Mouse (Mus musculus) hindbrain, embryonic 14.5 days (tissue): ENCODE measurements around the gene Opcml. TPM values are rescaled to one million over a fixed set of nuclear protein-coding genes. Genes with fewer than 3 reads are reported as not detected.
A peak's percentile ranks its signal among the peaks of the same experiment; 100 is the strongest.

Experiments used
- ATAC-seq: fragments of 200-750 bp; cut with Nextera tagmentation; 2 replicates; pipeline ENCODE4 v1.8.0; 2017; ENCODE audit warnings: moderate number of reproducible peaks, mild to moderate bottlenecking, moderate TSS enrichment, moderate library complexity; ENCODE audit not compliant: low FRiP score
- DNase-seq: peaks from one replicate; pipeline ENCODE4 v3.0.0-alpha.2; 2015; ENCODE audit warnings: low spot score
- H3K27ac ChIP-seq: fragments of 300-500 bp; sonication (generic); 2 replicates; pipeline ENCODE4 v1.5.1; 2014; ENCODE audit warnings: mild to moderate bottlenecking, moderate library complexity
- H3K27me3 ChIP-seq: fragments of 300-500 bp; sonication (generic); 2 replicates; pipeline ENCODE4 v1.6.1; 2014; ENCODE audit warnings: mild to moderate bottlenecking, low read length, mixed read lengths; ENCODE audit not compliant: control insufficient read depth, insufficient read depth
- H3K36me3 ChIP-seq: fragments of 300-500 bp; sonication (generic); replicated peaks from 2 replicates; pipeline ENCODE4 v1.6.1; 2014; ENCODE audit not compliant: control insufficient read depth, insufficient read depth
- H3K4me1 ChIP-seq: fragments of 300-500 bp; sonication (generic); replicated peaks from 2 replicates; pipeline ENCODE4 v1.6.1; 2014; ENCODE audit warnings: antibody characterized with exemption, low read length, mixed read lengths; ENCODE audit not compliant: control insufficient read depth, insufficient read depth
- H3K4me2 ChIP-seq: fragments of 300-500 bp; sonication (generic); replicated peaks from 2 replicates; pipeline ENCODE4 v1.6.1; 2014; ENCODE audit warnings: mild to moderate bottlenecking, moderate library complexity
- H3K4me3 ChIP-seq: fragments of 300-500 bp; sonication (generic); replicated peaks from 2 replicates; pipeline ENCODE4 v1.5.1; 2014; ENCODE audit warnings: mild to moderate bottlenecking, low read length
- H3K9ac ChIP-seq: fragments of 300-500 bp; sonication (generic); 2 replicates; pipeline ENCODE4 v1.6.1; 2014
- H3K9me3 ChIP-seq: fragments of 300-500 bp; sonication (generic); 2 replicates; pipeline ENCODE4 v1.6.1; 2016; ENCODE audit warnings: low read length; ENCODE audit not compliant: control insufficient read depth
- WGBS: fragments of 180-500 bp; shearing (Covaris S2); extraction: QIAGEN DNeasy Blood & Tissue Kit; methylation state at CpG from one replicate; pipeline ENCODE4 v1.1.7; 2014; 5-methylcytosine and 5-hydroxymethylcytosine counted together
- polyA plus RNA-seq: library from polyadenylated mRNA; unstranded; fragments of >200 nt; fragmentation: Nextera tagmentation; extraction: Ambion mirVana; gene quantifications from 2 replicates; pipeline ENCODE4 v1.2.1, GENCODE M21; 2014

Opcml gene
- polyA plus RNA-seq, 1 experiment from 2014 or later = 42.9 TPM

GRCm38 (mm10) chr9:28588488-28588887 lies 797.9 kb downstream of the Opcml start:
- no peak for ATAC-seq

GRCm38 (mm10) chr9:28592208-28592607 lies 801.6 kb downstream of the Opcml start:
- no peak for ATAC-seq
- Histone ChIP-seq H3K4me3 (no peak overlapping the region), H3K27me3 (no peaks in the 10 kb centered on the region), H3K9me3 (no peaks in the 10 kb centered on the region), H3K4me2 (no peak overlapping the region), H3K27ac (no peak overlapping the region), H3K4me1 (0 out of 2 replicates have a peak, but pooled peaks cover 4% of the 10 kb centered on the region), H3K9ac (no peak overlapping the region), H3K36me3 (no peaks in the 10 kb centered on the region)
- no peak for DNase-seq
- 18% methylated on average over 3 of the region's 3 CpGs for WGBS

More at GRCm38 (mm10) chr9:28588488-28588887, 797.9 kb downstream of the Opcml start:
- no peak overlapping the region for H3K4me3 ChIP-seq
- DNase-seq = no peak
- H3K9me3 ChIP-seq = no peaks in the 10 kb centered on the region
- no peak overlapping the region for H3K9ac ChIP-seq
- no peaks in the 10 kb centered on the region for H3K36me3 ChIP-seq
- 78% methylated on average over 1 of the region's 1 CpGs for WGBS
- H3K27ac ChIP-seq = peak overlapping the region; percentile 12; the same call in 1 of the 2 replicates
- H3K4me2 ChIP-seq = no peak overlapping the region
- 0 out of 2 replicates have a peak, but pooled peaks cover 4% of the 10 kb centered on the region for H3K4me1 ChIP-seq
- no peaks in the 10 kb centered on the region for H3K27me3 ChIP-seq

- ATAC-seq (no peak), DNase-seq (no peak)
- Histone ChIP-seq H3K36me3 (no peaks in the 10 kb centered on the region), H3K4me1 (no peaks in the 10 kb centered on the region), H3K4me3 (no peak overlapping the region), H3K27ac (no peak overlapping the region), H3K9me3 (no peaks in the 10 kb centered on the region), H3K4me2 (no peak overlapping the region), H3K9ac (no peak overlapping the region), H3K27me3 (no peaks in the 10 kb centered on the region)
- 50% methylated on average over 3 of the region's 3 CpGs for WGBS
These were observed 804.5 kb downstream of the Opcml start for GRCm38 (mm10) chr9:28595062-28595461.

- Histone ChIP-seq H3K27me3 (no peaks in the 10 kb centered on the region), H3K4me3 (no peak overlapping the region), H3K36me3 (no peaks in the 10 kb centered on the region), H3K27ac (no peak overlapping the region), H3K9ac (no peak overlapping the region), H3K4me1 (no peaks in the 10 kb centered on the region), H3K9me3 (no peaks in the 10 kb centered on the region), H3K4me2 (no peak overlapping the region)
- WGBS = 57% methylated on average over 1 of the region's 1 CpGs
- ATAC-seq (no peak), DNase-seq (no peak)
These were observed 815.0 kb downstream of the Opcml start for GRCm38 (mm10) chr9:28605561-28605960.

- WGBS = 38% methylated on average over 6 of the region's 6 CpGs
- DNase-seq = no peak
These were observed 823.4 kb downstream of the Opcml start for GRCm38 (mm10) chr9:28613683-28614620.

GRCm38 (mm10) chr9:28615447-28615846 lies 824.9 kb downstream of the Opcml start:
- Histone ChIP-seq H3K27me3 (no peaks in the 10 kb centered on the region), H3K36me3 (no peaks in the 10 kb centered on the region), H3K4me1 (no peaks in the 10 kb centered on the region)

More at GRCm38 (mm10) chr9:28613683-28614620, 823.4 kb downstream of the Opcml start:
- H3K4me3 ChIP-seq = no peak overlapping the region
- no peaks in the 10 kb centered on the region for H3K9me3 ChIP-seq
- no peak overlapping the region for H3K9ac ChIP-seq
- H3K27ac ChIP-seq = no peak overlapping the region
- H3K4me2 ChIP-seq = no peak overlapping the region
- no peaks in the 10 kb centered on the region for H3K4me1 ChIP-seq
- no peak for ATAC-seq
- no peaks in the 10 kb centered on the region for H3K36me3 ChIP-seq
- H3K27me3 ChIP-seq = no peaks in the 10 kb centered on the region

GRCm38 (mm10) chr9:28617666-28618065 lies 827.1 kb downstream of the Opcml start:
- no peak for DNase-seq
- Histone ChIP-seq H3K9ac (no peak overlapping the region), H3K36me3 (no peaks in the 10 kb centered on the region), H3K4me2 (no peak overlapping the region), H3K4me1 (no peaks in the 10 kb centered on the region), H3K4me3 (no peak overlapping the region), H3K27me3 (no peaks in the 10 kb centered on the region), H3K27ac (no peak overlapping the region), H3K9me3 (no peaks in the 10 kb centered on the region)
- no peak for ATAC-seq
- WGBS = 89% methylated on average over 1 of the region's 1 CpGs

More at GRCm38 (mm10) chr9:28615447-28615846, 824.9 kb downstream of the Opcml start:
- Histone ChIP-seq H3K4me2 (no peak overlapping the region), H3K9me3 (no peaks in the 10 kb centered on the region), H3K9ac (no peak overlapping the region), H3K4me3 (no peak overlapping the region), H3K27ac (no peak overlapping the region)
- no peak for DNase-seq
- no peak for ATAC-seq

- Histone ChIP-seq H3K4me3 (no peak overlapping the region), H3K27me3 (no peaks in the 10 kb centered on the region), H3K9ac (no peak overlapping the region), H3K4me2 (no peak overlapping the region), H3K4me1 (peaks cover 1% of the 10 kb centered on the region; the same call in 1 of the 2 replicates), H3K36me3 (no peaks in the 10 kb centered on the region), H3K27ac (no peak overlapping the region), H3K9me3 (no peaks in the 10 kb centered on the region)
- WGBS = 84% methylated on average over 2 of the region's 2 CpGs
- DNase-seq (no peak), ATAC-seq (no peak)
These were observed 827.8 kb downstream of the Opcml start for GRCm38 (mm10) chr9:28618186-28618892.

DNA sequence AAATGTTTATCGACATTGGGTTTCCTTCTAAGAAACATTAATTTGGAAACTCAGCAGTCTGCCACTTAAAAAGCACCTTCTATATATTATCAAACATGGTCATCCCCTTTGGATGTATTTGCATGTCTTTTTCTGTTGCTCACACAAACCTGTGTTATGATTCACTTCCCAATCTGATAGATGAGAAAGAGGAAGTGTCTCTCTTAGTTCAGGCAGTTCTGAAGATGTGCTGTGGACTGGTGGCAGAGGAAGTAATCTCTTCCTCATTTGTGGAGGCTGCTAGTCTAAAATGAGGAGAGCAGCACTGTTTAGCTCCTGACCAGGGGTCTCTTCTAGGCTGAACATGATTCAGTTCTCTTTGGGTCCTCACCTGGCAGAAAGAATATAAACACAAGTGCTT lies 831.4 kb downstream of the Opcml start:
- Histone ChIP-seq H3K36me3 (no peaks in the 10 kb centered on the region), H3K4me3 (no peak overlapping the region), H3K27ac (no peak overlapping the region), H3K9me3 (no peaks in the 10 kb centered on the region), H3K4me1 (peaks cover 8% of the 10 kb centered on the region), H3K9ac (no peak overlapping the region), H3K27me3 (no peaks in the 10 kb centered on the region), H3K4me2 (no peak overlapping the region)
- 95% methylated on average over 1 of the region's 1 CpGs for WGBS
- ATAC-seq (no peak), DNase-seq (no peak)
